Mouse (Mus musculus) adrenal gland, adult 18-20 months (tissue): ENCODE results near the gene Gm21915. TPM values are rescaled to one million over a fixed set of nuclear protein-coding genes. Genes with fewer than 3 reads are reported as not detected.

ENCODE experiments used
- DNase-seq, 2 experiments: peaks; one replicate each; pipeline ENCODE4 v3.0.0; 2021 to 2022; ENCODE audit warnings: low spot score in 2 of 2
- total RNA-seq, 2 experiments: library from RNA; stranded (reverse); gene quantifications; 1 replicate in 1 of 2; 2 replicates in 1 of 2; pipeline ENCODE4 v1.2.3; 2021

Gm21915 gene
- total RNA-seq, 2 experiments from 2014 or later: not detected

DNA sequence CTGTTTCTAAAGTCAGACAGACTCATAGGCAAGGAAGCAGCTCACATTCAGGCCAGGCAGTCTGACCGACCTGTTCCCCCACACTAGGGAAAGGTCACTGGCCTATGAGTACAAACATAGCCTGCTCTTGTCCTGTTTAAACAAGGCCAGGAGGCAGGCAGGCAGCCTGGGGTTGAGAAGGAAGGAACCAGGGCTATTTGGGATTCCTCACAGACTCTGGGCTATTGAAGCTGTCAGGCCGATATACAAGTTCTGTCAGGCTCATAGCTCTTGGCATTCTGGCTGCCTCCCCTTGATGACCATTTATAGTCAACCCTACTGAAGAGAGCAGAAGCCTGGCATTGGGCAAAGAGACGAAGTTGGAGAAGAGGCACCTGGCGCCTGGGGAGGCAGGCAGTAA is 41.2 kb downstream of the Gm21915 start:
- no peak for DNase-seq

DNA sequence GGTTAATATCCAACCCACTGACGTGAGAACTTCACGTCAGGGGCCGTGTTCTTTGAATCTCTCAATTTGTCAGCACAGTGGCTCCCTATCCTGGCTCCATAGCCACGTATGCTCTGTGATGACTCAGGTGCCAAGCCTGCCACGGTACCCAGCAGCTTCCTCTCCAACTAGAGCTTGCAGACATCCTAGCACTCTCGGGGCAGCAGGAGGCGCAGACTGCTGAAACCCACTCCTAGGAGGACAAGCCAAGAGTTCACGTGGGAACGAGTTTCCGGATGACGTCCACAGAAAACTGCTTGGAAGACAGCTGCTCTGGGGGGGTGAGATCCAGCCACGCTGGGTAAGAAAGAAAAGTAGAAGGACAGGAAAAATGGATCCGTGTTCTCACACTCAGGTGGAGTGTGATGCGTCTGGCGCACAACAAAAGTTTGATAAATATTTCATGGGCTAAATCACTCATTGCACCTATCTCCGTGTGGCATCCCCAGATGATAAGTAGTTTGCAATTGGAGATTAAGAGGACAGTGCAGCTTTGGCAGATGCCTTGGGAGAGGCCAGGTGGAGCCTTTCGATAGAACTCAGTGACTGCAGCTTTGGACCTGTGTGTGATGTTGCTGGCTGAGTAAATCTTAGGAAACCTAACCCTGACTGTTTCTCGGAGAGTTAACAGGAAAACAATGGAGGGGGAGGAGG is 46.9 kb downstream of the Gm21915 start:
- no peak for DNase-seq

DNA sequence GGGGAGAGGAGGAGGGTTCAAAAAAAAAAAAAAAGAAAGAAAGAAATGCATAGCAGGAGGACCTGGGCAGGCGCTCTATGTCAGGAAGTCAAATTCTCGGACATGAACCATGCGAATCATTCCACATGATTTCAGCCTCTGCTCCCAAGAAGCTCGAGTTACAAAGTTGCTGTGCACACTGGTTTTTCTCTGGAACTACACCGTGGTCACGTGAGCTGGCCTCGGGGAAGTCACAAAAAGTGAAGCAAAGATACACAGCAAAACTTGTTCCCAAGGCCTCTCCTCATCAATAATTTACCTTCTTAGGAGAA is 47.4 kb downstream of the Gm21915 start:
- DNase-seq: no peak

Other genes starting within 250 kb of the Gm21915 start
- gene Gramd1b, start 139.2 kb upstream of the Gm21915 start, total RNA-seq: 1,000 to 10,000 TPM in 1 of 2 experiments, 100 to 1,000 TPM in 1; 440 to 1,090 TPM
- gene Clmp, start 15.3 kb downstream of the Gm21915 start, total RNA-seq: 1 to 10 TPM; 5.2 to 8.1 TPM
- gene Hspa8, start 130.4 kb downstream of the Gm21915 start, total RNA-seq: 1,000 to 10,000 TPM; 3,946 to 4,032 TPM
- gene Bsx, start 203.5 kb downstream of the Gm21915 start, total RNA-seq: not detected